Mouse (Mus musculus): ENCODE measurements around the gene Cbr1.

Gene Cbr1

DNA sequence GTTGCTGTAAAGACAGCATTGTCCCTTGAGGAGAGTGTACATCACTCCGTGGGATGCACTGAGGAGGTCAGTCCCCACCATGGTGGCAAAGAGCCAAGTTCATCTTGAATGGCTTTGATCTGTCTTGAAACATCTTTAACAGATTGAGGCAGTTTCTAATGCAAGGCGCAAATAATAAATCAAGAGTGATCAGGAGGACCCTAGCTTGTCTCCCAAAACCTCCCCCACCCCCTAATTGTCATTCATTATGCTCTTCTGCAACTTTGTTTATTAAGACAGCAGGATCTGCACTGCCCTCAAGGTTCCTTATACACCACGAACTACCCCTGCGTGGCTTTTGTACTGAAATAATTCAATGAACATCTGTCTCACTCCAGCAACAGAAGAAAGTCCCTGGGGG is at the start of gene Cbr1:
TSS of gene Cbr1 (plus strand) at position 301 of the 400 bp plus-strand sequence.
- no peak for DNase-seq (ENCODE audit: low spot score in 2 of 2)

DNA sequence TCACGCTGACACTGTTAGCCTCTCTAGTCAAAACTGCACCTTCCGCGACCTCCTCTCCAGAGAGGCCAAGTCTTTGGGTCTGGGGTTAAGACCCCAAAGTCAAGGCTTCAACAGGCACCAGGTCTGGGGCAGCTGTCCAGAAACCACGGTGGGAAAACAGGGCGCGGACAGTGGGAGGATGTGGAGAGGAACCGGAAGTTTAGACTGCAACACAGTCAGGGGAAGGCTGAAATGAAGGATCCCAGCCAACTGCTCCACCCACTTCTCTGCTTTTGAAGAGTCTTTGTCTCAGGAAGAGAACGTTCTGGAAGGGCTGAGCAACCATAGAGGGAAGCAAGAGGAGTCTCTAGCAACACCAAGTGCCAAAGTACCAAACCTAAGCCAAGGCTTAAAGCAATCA is 48.0 kb upstream of the Cbr1 start:
- DNase-seq (ENCODE audit: low spot score in 2 of 2) = no peak

DNA sequence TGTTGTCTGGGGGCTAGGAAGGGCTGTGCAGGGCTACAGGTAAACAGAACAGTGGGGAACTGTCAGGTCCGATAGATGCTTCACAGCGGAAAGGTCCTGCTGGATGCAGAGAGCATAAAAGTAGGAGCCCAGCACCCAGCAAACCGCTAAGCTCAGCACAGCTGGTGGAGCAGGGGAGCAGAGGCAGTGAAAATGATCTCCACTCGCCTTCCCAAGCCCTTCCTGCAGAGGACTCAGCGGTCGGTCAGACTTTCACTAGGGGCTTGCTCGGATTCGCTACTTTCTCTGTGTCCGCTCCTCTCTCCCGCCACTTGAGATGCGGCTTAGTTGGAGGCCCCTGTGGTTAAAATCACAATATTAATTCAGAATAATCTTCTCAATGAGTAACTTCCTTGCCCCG is 47.2 kb upstream of the Cbr1 start:
- DNase-seq (ENCODE audit: low spot score in 2 of 2) = no peak

DNA sequence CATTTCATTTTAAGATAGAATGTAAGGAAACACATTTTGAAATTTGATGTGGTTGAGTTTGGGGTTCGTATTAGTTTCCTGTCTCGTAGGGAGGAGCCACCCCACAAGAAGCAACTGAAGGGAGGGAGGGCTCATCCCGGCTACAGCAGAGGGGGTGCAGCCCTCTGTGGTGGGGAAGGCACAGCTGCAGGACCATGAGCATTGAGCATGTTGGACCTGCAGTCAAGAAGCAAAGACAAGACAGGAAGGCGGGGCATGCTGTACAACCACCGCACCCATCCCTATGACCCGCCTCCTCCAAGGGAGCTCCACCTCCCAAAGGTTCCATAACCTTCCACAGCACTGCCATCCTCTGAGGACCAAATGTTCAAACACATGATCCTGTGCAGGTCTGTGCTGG is 33.3 kb upstream of the Cbr1 start:
- no peak for DNase-seq (ENCODE audit: low spot score in 2 of 2)

DNA sequence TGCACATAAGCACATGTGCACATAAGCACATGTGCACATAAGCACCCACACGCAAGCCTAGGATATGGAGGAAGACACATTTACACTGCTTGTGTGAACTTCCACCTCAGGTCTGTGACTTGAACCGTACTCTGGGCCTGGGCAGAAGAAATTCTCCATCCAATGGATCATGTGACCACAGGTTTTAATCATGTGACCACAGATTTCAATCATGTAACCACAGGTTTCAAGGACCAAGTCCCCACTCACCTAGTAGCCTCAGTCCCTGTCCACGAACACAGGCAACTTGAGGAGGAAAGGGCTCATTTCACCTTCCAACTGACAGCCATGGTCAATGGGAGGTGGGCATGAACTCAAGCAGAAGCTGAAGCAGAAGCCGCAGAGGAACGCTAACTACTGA is 32.2 kb upstream of the Cbr1 start:
- no peak for DNase-seq (ENCODE audit: low spot score in 2 of 2)

DNA sequence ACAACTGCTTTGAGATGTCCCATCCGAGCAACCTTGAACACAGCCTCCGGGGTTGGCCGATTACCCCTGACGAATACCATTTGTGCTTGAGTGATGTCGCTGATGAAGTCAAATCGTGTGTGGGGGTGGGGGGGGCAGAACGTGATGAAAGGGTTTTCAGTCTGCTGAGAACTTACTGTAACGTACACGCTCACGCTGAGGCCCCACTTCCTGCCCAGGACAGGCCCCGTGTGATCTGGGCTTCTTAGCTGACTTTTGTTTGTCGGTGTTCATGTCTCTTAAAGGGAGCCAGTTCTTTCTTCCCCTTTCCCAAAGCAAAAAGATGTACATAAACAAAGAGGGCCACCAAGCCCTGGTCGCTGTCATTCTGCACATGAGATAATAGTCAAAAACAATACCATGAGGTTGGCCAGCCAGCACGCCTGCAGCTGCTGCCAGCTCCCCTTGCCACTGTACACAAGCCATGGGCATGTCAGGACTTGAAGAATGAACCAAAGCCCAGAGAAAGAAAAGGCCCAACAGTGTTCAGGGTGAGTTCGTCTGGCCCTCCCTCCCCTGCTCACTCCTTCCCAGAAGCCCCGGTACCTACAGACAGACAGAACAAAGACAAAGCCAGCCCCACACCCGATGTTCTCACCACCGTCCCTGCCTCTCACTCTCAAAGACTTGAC is 31.0 kb upstream of the Cbr1 start:
- no peak for DNase-seq (ENCODE audit: low spot score in 2 of 2)

DNA sequence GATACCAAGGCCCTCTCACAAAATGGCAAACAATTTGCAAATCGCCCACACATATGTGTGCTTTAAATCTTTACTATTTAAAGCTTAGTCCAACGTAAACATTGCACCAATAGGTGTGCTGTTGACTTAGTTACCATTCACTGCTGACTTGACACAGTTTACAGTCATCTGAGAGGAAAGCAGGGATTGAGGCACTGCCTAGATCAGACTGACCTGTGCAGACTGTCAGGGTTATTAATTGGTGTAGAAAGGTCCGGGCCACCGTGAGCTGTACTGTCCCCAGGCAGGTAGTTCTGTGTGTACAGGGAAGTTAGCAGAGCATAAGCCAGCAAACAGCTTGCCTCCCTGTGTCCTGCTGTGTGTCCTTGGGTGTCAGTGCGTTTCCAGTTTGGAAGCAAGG is 30.1 kb upstream of the Cbr1 start:
- no peak for DNase-seq (ENCODE audit: low spot score in 2 of 2)

DNA sequence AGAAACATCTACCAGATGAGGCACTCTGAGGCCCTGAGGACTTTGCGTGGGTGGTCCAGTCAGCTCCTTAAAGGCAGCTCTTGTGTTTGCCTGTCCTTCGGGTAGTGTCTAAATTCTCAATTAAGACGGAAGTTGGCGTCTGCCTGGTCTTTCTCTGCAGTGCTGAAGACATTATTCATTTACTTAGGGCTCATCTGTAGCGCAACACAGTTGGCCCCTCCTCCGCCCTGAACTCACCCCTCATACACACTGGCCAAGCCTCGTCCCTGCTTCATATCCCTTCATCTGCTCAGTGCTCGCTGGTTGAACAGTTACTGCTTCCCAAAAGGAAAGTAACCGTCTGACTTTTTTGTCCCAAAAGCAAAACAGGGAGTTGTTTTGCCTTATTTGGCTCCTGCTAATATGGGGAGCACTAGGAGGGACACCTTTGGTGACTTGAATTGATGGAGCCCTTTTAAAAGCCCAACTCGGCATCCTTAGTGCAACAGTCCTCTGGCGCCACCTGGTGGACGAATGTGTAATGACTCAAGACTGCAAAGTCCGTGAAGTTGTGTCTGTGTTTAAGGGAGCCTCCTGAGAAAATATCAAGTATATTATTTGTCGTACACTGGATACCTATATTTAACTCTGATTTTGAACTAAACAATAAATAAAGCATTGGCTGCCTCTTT is 29.1 kb upstream of the Cbr1 start:
- DNase-seq (ENCODE audit: low spot score in 2 of 2) = peak; percentile 56 to 73

DNA sequence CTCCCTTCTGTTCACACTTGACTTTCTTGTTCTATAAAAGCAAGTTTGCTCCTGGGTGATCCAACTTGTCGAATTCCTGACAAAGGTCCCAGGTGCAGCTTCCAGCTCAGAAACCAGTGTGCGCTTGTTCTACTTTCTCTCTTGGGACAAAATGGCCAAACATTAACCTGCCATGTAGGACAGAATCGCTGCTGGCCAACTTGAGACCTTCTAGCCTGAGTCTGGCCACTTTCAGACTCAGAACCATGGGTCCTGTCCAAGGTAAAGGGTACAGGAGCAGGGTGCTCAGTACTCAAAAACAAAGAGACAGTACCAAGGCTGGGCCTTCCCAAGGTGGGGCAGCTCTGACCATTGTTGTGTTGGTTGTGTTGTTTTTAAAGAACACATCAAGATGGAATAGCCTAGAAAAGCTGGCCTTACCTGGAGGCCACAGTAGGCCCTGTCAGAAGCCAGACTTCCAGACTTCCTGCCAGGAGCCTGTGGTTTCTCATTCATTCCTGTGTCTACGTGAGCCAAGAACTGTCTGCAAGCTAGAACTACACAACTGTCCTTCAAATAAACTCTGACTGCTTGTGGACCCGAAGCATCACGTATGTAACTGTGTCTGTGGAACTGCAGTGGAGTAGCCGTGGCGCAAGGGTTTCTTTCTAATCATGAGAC is 27.2 kb upstream of the Cbr1 start:
- no peak for DNase-seq (ENCODE audit: low spot score in 2 of 2)

DNA sequence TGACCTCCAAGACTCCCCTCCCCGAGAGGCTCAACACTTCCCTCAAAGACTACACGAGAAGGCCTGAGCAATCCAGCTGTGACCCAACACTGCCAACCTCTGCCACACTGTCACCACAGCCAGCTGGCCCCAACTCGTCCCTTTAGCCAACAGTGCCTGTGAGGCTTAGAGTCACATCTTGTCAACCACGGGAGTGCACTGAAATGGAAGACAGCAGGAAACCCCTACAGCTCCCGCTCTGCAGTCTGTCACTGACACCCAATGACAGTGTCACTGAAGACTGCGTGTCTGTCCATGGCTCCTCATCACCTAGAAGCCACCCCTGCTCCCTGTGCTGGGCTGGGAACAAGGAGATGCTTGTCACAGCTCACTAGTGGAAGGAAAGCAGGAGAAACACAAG is 24.5 kb upstream of the Cbr1 start:
- no peak for DNase-seq (ENCODE audit: low spot score in 2 of 2)

DNA sequence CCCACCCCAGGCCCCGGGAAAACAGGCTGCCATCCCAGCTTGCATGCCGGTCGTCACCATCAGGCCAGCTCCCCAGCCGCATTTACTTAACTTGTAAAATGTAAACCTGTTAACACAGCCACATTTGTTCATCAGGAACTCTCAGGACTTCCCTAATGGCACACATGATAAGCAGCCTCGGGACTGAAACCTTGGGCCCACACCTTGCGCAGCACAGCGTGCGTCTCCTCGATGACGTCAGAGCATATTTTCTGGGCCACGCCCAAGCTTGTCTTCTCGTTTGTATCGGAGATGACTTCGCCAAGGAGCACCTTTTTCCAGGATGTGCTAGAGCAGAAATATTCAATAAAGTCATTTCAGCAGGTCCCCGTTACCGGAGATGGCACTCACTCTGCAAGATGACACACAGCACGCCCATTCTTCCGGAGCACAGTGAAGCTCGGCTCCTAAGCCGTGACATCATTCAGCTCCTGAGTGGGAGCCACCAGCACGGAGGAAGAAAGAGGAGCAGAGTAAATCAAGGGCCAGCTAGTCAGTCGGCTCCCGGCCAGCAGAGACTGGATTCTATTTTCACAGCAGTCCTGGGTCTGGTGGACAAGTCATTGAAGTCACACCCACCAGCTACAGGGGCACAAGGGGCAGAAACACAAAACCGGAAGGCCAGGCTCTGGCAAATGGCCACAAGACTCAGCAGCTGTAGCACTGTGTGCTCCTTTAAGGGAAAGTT is 20.5 kb upstream of the Cbr1 start:
- DNase-seq (ENCODE audit: low spot score in 2 of 2) = no peak

DNA sequence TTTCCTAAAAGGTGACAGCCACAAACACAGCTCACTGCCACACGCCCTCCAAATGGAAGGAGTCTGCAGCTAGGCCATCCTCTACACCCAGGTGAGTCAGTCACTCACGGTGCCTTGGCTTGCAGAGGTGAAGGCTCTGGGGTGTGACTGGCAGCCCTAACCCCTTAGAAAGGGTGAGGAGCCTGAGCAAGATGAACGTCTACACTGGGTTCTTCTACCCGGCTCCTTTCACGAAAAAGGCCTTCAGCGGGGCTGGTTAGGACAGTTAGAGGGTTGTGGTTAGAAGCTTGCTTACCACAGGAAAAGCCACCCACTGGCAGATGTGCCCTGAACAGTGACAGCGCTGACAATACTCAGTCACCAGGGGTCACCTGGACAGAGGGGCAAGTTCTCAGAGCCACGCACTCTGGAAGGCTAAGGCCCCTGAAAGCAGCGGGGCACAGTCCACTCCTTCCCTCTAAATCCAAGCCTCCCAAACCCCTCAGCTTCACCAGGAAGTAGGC is 19.9 kb upstream of the Cbr1 start:
- DNase-seq (ENCODE audit: low spot score in 2 of 2) = no peak

DNA sequence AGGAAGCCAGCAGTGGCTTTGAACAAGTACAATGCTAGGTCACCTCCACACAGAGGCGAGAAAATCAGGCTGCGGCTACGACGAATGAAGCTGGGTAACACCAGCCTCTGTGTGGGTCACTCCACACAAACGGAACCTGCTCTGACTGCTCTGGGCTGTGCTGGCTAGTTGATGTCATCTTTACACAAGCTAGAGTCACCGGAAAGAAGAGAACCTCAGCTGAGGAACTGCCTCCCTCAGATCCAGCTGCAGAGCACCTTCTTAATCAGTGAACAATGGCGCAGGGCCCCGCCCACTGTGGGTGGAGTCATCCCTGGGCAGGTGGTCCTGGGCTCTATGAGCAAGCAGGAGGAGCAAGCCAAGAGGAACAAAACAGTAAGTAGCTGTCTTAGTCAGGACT is 19.3 kb upstream of the Cbr1 start:
- DNase-seq (ENCODE audit: low spot score in 2 of 2) = no peak

DNA sequence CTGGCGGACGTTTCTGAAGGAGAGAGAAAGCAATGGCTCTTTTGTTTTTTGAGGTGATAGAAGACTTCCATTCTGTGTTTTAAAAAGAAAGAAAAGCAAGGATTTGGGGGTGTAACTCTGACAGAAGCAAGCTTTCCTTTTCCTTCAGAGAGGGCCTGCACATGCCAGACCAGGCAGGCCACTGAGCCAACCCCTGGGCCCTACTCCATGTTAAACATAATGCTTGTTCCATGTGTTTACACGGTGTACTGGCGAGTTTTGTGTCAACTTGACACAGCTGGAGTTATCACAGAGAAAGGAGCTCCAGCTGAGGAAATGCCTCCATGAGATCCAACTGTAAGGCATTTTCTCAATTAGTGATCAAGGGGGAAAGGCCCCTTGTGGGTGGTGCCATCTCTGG is 17.4 kb upstream of the Cbr1 start:
- DNase-seq (ENCODE audit: low spot score in 2 of 2) = no peak

DNA sequence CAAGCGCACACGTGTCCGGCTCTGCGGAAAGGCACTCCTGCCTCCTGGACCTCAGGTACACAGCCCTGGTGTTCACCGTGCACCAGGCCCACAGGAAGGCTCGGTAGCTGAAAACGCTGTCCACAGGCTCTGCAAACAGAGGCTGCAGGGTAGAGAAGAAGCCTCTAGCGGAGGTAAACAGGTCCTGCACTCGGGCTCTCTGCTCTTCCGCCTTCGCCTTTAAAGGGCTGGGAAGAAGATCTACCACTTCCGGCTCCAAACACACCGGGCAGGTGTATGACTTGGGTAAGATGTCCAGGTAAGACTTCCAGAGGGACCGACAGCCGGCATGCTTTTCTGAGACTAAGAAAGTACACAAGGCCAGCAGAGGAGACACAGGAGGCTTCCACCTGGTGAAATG is 14.7 kb upstream of the Cbr1 start:
- no peak for DNase-seq (ENCODE audit: low spot score in 2 of 2)

DNA sequence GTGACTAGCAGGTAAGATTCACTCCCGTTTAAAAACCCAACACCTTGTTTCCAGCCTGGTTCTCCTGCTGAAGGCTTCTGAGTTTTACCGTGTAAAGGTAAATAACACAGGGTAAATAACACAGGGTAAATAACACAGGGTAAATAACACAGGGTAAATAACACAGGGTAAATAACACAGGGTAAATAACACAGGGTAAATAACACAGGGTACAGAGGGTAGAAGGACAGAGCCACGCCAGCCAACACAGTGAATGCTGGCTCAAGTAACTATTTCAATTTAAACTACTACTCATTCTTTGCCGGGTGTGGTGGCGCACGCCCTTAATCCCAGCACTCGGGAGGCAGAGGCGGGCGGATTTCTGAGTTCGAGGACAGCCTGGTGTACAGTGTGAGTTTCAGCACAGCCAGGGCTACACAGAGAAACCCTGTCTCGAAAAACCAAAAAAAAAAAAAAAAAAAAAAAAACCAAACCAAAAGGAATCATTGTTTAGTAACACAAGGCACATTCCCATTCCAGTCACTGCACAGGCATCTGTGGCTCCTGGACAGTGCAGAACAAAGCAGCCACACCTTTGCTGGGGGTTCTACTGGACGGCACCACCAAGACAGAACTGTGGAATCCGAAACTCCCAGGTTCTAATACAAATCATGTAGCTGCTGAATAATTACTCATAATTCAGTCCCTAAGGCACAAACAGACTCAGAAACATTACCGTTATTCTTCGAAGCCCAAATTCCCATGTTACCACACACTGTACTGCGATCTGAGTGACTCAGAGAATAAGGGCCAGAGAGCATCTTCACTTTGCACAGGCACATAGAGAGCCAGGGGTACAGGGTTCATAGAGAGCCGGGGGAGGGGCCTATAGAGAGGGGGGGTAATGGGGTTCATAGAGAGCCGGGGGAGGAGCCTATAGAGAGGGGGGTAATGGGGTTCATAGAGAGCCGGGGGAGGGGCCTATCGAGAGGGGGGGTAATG is 13.9 kb upstream of the Cbr1 start:
- DNase-seq (ENCODE audit: low spot score in 2 of 2) = no peak

DNA sequence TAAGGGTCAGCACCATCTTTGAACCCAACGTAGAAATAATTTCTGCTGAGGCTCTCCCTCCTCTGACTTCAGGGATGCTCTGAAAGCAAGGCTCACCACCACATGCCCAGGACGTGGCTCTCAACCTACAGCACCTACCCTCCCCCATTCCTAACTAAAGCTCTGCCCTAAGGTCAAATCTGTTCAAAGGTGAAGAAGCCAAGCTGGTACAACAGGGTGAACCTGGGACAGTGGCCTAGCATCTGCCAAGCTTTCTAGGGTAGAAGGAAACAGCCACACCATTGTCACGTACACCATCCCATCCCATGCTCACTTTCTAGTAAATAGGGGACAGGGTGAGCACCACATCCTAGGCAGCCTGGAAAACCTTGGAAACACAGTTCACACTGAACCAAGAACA is 12.9 kb upstream of the Cbr1 start:
- no peak for DNase-seq (ENCODE audit: low spot score in 2 of 2)

DNA sequence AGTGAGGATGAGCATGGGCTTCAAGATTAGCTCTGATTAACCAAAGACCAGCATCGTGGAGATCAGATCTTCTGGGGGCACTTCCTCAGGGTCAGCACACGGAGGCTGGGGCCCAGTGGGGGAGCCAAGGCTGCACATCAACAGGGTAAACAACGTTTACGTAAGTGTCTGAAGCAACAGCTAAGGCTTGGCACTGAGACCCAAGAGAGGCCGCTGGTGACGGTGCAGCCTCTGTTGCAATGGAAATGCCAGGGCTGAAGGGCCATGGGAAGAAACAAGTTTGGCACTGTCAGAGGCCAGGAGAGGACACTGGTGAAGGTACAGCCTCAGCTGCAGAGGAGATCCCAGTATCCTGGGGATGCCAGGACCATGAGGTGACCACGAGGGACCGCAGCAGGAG is 12.2 kb upstream of the Cbr1 start:
- no peak for DNase-seq (ENCODE audit: low spot score in 2 of 2)

DNA sequence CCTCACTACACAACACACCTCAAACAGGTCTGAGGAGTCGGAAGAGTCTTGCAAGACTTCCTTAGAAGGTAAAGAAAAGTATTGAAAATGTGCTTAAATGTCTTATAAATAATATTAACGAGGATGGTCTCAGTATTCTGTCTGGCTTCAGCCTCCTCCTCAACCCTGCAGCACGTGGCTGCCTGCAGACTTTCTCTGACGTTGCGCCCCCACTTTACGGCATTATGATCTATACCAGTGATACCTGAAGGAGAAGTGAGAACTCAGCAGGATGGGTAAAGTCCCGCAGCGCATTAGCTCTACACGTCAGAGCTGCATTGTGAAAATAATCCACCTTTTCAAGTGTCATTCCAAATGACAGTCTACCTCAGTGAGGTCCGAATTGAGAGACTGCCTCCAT is 11.2 kb upstream of the Cbr1 start:
- DNase-seq (ENCODE audit: low spot score in 2 of 2) = no peak

DNA sequence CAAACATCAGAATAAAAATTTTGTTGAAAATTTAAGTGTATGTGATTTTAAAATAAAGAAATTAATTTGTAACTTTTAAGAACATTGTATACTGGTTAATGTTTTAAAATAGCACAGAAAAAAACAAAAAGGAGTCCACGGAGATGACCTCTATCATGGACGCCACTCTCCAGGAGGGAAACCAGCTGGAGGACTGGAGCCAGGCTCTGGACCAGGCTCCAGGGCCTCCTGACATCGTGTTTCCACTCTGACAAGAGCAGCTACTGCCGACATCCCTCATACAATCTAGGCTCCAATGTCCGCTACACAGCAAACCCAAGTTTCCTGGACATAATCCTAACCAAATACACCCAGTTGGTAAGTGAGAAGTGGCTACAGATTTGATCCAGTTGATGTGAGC is 9.9 kb upstream of the Cbr1 start:
- no peak for DNase-seq (ENCODE audit: low spot score in 2 of 2)

DNA sequence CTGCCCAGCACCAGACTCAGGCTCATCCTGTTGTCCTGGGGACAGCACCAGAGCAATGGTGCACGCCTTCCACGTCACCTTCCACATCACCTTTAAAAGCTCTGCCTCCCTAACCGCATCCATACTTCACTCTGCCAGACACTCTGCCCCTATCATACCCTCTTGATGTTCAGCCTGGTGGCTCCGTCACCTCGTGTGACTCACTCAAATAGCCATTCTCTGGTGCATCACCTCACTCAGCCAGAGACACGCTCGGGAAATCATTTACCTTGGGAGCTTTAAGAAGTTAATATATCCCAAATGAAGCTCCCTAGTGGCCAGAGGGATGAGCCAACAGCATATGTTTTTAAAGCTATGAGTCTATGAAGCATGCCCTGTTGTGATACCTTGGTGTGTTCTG is 8.8 kb upstream of the Cbr1 start:
- DNase-seq (ENCODE audit: low spot score in 2 of 2) = no peak

All from spleen, postnatal 14 days (tissue).